Mouse (Mus musculus) lung, postnatal 0 days (tissue): ENCODE measurements around the gene Dsp. TPM values are rescaled to one million over a fixed set of nuclear protein-coding genes. Genes with fewer than 3 reads are reported as not detected.

Experiments used
- ATAC-seq: fragments of 200-750 bp; cut with Nextera tagmentation; 2 replicates; pipeline ENCODE4 v1.8.0; 2017; ENCODE audit warnings: moderate library complexity
- DNase-seq: peaks from one replicate; pipeline ENCODE4 v3.0.0-alpha.2; 2016; ENCODE audit warnings: low spot score
- H3K27ac ChIP-seq: fragments of 300-500 bp; sonication (generic); 2 replicates; pipeline ENCODE4 v1.5.1; 2014; ENCODE audit warnings: antibody characterized with exemption, mild to moderate bottlenecking, low read length, mixed read lengths
- H3K27me3 ChIP-seq: fragments of 300-500 bp; sonication (generic); replicated peaks from 2 replicates; pipeline ENCODE4 v1.6.1; 2014; ENCODE audit warnings: low read length, mixed read lengths; ENCODE audit not compliant: insufficient read depth
- H3K36me3 ChIP-seq: fragments of 300-500 bp; sonication (generic); 2 replicates; pipeline ENCODE4 v1.6.1; 2014; ENCODE audit warnings: low read length, mixed read lengths; ENCODE audit not compliant: insufficient read depth
- H3K4me1 ChIP-seq: fragments of 300-500 bp; sonication (generic); 2 replicates; pipeline ENCODE4 v1.6.1; 2014; ENCODE audit warnings: antibody characterized with exemption, low read depth, low read length, mixed read lengths; ENCODE audit not compliant: insufficient read depth
- H3K4me2 ChIP-seq: fragments of 300-500 bp; sonication (generic); replicated peaks from 2 replicates; pipeline ENCODE4 v1.6.1; 2014; ENCODE audit warnings: low read depth, mild to moderate bottlenecking, low read length, moderate library complexity, mixed read lengths
- H3K4me3 ChIP-seq: fragments of 300-500 bp; sonication (generic); 2 replicates; pipeline ENCODE4 v1.5.1; 2014; ENCODE audit warnings: low read depth, low read length
- H3K9ac ChIP-seq: fragments of 300-500 bp; sonication (generic); replicated peaks from 2 replicates; pipeline ENCODE4 v1.6.1; 2014; ENCODE audit warnings: low read depth, mild to moderate bottlenecking
- H3K9me3 ChIP-seq: fragments of 300-500 bp; sonication (generic); 2 replicates; pipeline ENCODE4 v1.6.1; 2016; ENCODE audit warnings: low read length, mixed read lengths
- CTCF ChIP-seq: IDR thresholded peaks from 2 replicates; pipeline ENCODE4 v1.5.1; 2016; ENCODE audit warnings: antibody characterized with exemption, mild to moderate bottlenecking
- EP300 ChIP-seq: IDR thresholded peaks from 2 replicates; pipeline ENCODE4 v1.6.1; 2016; ENCODE audit warnings: antibody characterized with exemption, mild to moderate bottlenecking, control low read depth
- WGBS: fragments of 180-500 bp; shearing (Covaris S2); extraction: QIAGEN DNeasy Blood & Tissue Kit; methylation state at CpG from one replicate; pipeline ENCODE4 v1.1.7; 2014; 5-methylcytosine and 5-hydroxymethylcytosine counted together
- polyA plus RNA-seq: library from polyadenylated mRNA; unstranded; fragments of >200 nt; fragmentation: Nextera tagmentation; extraction: Ambion mirVana; gene quantifications from 2 replicates; pipeline ENCODE4 v1.2.1, GENCODE M21; 2015

Dsp gene
- polyA plus RNA-seq, 1 experiment from 2014 or later, result 5.5 TPM

GRCm38 (mm10) chr13:38204702-38205482, 53.8 kb downstream of the Dsp start, which contains the start of gene Snrnp48:
Gene Snrnp48, plus strand, starts transcription at chr13:38204938.
- DNase-seq (peak; percentile 97), ATAC-seq (peak; percentile 100)
- Histone ChIP-seq H3K9me3 (no peaks in the 10 kb centered on the region), H3K4me1 (peaks cover 6% of the 10 kb centered on the region; the same call in 1 of the 2 replicates), H3K36me3 (no peaks in the 10 kb centered on the region), H3K27me3 (no peaks in the 10 kb centered on the region), H3K4me2 (peak within 1 kb of the TSS; percentile 76), H3K4me3 (peak within 1 kb of the TSS; percentile 81), H3K9ac (peak within 1 kb of the TSS; percentile 71), H3K27ac (peak within 1 kb of the TSS; percentile 78)
- under 1% methylated on average over 55 of the region's 59 CpGs for WGBS
- TF ChIP-seq EP300, result no peak
- peak; percentile 26; the same call in 1 of the 2 replicates for TF ChIP-seq CTCF

DNA sequence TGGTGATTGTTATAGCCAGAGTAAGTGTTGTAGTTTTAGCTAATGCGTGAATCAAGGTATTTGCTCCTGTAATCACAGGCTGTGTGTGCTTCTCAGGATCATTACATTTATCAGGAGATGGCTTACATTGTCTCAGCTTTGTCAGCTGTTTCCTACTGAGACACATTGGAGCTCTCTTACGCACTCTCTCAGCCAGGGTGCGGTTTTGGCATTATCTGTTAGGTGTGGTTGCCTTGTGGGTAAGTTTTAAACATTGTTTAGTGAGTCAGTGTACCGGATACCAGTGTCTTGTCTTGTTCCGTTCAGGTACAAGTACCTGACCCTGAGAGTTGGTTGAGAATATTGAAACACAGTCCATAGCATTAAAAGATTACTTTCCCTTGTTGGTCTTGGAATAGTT, 60.0 kb downstream of the Dsp start:
- no peak overlapping the region for H3K9ac ChIP-seq
- H3K4me1 ChIP-seq, result peaks cover 2% of the 10 kb centered on the region; the same call in 1 of the 2 replicates
- no peak overlapping the region for H3K4me2 ChIP-seq
- H3K36me3 ChIP-seq, result peaks cover 15% of the 10 kb centered on the region; the same call in 1 of the 2 replicates
- no peak overlapping the region for H3K4me3 ChIP-seq
- no peaks in the 10 kb centered on the region for H3K27me3 ChIP-seq
- WGBS, result 93% methylated on average over 5 of the region's 5 CpGs
- DNase-seq (no peak), ATAC-seq (no peak)
- H3K27ac ChIP-seq, result no peak overlapping the region
- H3K9me3 ChIP-seq, result no peaks in the 10 kb centered on the region
- TF ChIP-seq EP300, result no peak
- TF ChIP-seq CTCF, result no peak

GRCm38 (mm10) chr13:38218686-38219085, 67.6 kb downstream of the Dsp start:
- Histone ChIP-seq H3K4me2 (no peak overlapping the region), H3K27ac (no peak overlapping the region), H3K27me3 (no peaks in the 10 kb centered on the region), H3K36me3 (peaks cover 40% of the 10 kb centered on the region), H3K4me3 (no peak overlapping the region), H3K9me3 (no peaks in the 10 kb centered on the region), H3K9ac (no peak overlapping the region), H3K4me1 (no peaks in the 10 kb centered on the region)
- TF ChIP-seq CTCF, result no peak
- TF ChIP-seq EP300, result no peak
- ATAC-seq (no peak), DNase-seq (no peak)
- WGBS, result 97% methylated on average over 3 of the region's 3 CpGs

GRCm38 (mm10) chr13:38220331-38220730, 69.2 kb downstream of the Dsp start:
- Histone ChIP-seq H3K27ac (no peak overlapping the region), H3K27me3 (no peaks in the 10 kb centered on the region), H3K36me3 (peaks cover 40% of the 10 kb centered on the region), H3K4me1 (no peaks in the 10 kb centered on the region), H3K9me3 (no peaks in the 10 kb centered on the region), H3K9ac (no peak overlapping the region), H3K4me3 (no peak overlapping the region), H3K4me2 (no peak overlapping the region)
- DNase-seq (peak; percentile 28), ATAC-seq (no peak)
- TF ChIP-seq CTCF (peak; percentile 48), EP300 (no peak)
- WGBS, result 94% methylated on average over 6 of the region's 6 CpGs

DNA sequence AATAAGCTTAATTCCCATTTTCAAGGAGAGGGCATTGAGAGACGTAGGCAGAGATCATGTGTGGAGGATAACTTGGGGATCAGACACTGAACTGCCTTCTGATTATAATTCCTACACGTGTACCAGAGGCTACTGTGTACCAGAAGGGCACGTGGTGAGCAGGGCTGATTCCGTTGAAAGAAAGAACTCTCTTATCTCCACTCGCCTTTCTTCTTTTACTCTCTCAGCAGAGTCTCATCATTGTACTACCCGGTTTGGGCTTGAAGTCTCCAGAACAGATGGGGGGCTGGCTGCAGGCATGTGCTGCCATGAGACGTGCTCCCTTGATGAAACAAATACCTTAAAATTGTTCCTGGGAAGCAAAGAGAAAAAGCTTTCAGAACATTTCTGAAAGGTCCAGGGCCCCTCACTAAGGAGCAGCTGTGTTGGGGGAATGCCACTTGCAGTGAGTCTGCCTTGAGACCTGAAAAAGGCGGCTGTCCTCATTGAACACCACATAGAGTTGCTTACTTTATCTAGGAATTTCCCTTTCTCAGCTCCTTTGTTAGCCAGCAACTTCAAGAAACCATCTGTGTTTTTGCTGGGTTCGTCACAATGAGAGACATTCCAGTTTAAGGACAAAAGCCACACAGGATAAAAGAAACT, 79.2 kb downstream of the Dsp start:
- Histone ChIP-seq H3K9me3 (no peaks in the 10 kb centered on the region), H3K9ac (no peak overlapping the region), H3K4me1 (no peaks in the 10 kb centered on the region), H3K27me3 (no peaks in the 10 kb centered on the region), H3K36me3 (peaks cover 4% of the 10 kb centered on the region; the same call in 1 of the 2 replicates), H3K4me3 (no peak overlapping the region), H3K4me2 (no peak overlapping the region), H3K27ac (no peak overlapping the region)
- ATAC-seq (no peak), DNase-seq (peak; percentile 26)
- WGBS, result 67% methylated on average over 9 of the region's 9 CpGs
- no peak for TF ChIP-seq EP300
- TF ChIP-seq CTCF, result no peak

GRCm38 (mm10) chr13:38232411-38232810, 81.3 kb downstream of the Dsp start:
- TF ChIP-seq CTCF (no peak), EP300 (no peak)

More at GRCm38 (mm10) chr13:38232411-38232810, 81.3 kb downstream of the Dsp start:
- H3K4me3 ChIP-seq, result no peak overlapping the region
- H3K4me1 ChIP-seq, result no peaks in the 10 kb centered on the region
- ATAC-seq, result no peak
- no peaks in the 10 kb centered on the region; the same call in 1 of the 2 replicates for H3K36me3 ChIP-seq
- no peak overlapping the region for H3K27ac ChIP-seq
- no peak overlapping the region for H3K4me2 ChIP-seq
- H3K9me3 ChIP-seq, result no peaks in the 10 kb centered on the region
- H3K9ac ChIP-seq, result no peak overlapping the region
- DNase-seq, result no peak
- H3K27me3 ChIP-seq, result no peaks in the 10 kb centered on the region
- 83% methylated on average over 4 of the region's 4 CpGs for WGBS
